Mouse (Mus musculus) CH12.LX (cell line): ENCODE data around the gene Rasl11b.

ENCODE experiments used
- BHLHE40 ChIP-seq: IDR thresholded peaks from 2 replicates; pipeline ENCODE4 v1.6.1; 2011; ENCODE audit warnings: mild to moderate bottlenecking, low read depth, low read length, improper control_type of control experiment
- CTCF ChIP-seq, 2 experiments: IDR thresholded peaks in 1 of 2; conservative IDR thresholded peaks in 1 of 2; 2 replicates each; pipeline ENCODE4 v1.5.1; 2011 to 2012; ENCODE audit warnings: low read depth in 2 of 2, low read length in 2 of 2, improper control_type of control experiment in 1 of 2, inconsistent platforms in 1 of 2, mild to moderate bottlenecking in 1 of 2, moderate library complexity in 1 of 2
- E2F4 ChIP-seq: IDR thresholded peaks from 2 replicates; pipeline ENCODE4 v1.6.1; 2011; ENCODE audit warnings: low read depth, low read length, improper control_type of control experiment; ENCODE audit not compliant: insufficient replicate concordance
- ETS1 ChIP-seq: conservative IDR thresholded peaks from 2 replicates; pipeline ENCODE4 v1.6.1; 2012; ENCODE audit warnings: low read depth, mild to moderate bottlenecking, inconsistent platforms, low read length, improper control_type of control experiment, moderate library complexity
- GABPA ChIP-seq: IDR thresholded peaks from 2 replicates; pipeline ENCODE4 v1.6.1; 2012; ENCODE audit warnings: low read depth, low read length, improper control_type of control experiment, inconsistent platforms; ENCODE audit not compliant: insufficient replicate concordance
- JUND ChIP-seq: conservative IDR thresholded peaks from 2 replicates; pipeline ENCODE4 v1.6.1; 2011; ENCODE audit warnings: low read depth, low read length, improper control_type of control experiment
- KAT2A ChIP-seq: IDR thresholded peaks from 2 replicates; pipeline ENCODE4 v1.6.1; 2012; ENCODE audit warnings: low read length, improper control_type of control experiment, inconsistent platforms; ENCODE audit not compliant: insufficient replicate concordance
- MAZ ChIP-seq: IDR thresholded peaks from 2 replicates; pipeline ENCODE4 v1.6.1; 2012; ENCODE audit warnings: low read depth, mild to moderate bottlenecking, inconsistent platforms, low read length, improper control_type of control experiment, moderate library complexity
- POLR2A ChIP-seq: IDR thresholded peaks from 2 replicates; pipeline ENCODE4 v1.6.1; 2011; ENCODE audit warnings: low read depth, mild to moderate bottlenecking, improper control_type of control experiment, low read length
- TBP ChIP-seq: conservative IDR thresholded peaks from 2 replicates; pipeline ENCODE4 v1.6.1; 2011; ENCODE audit warnings: low read depth, low read length, improper control_type of control experiment
- TCF12 ChIP-seq: IDR thresholded peaks from 2 replicates; pipeline ENCODE4 v1.6.1; 2014; ENCODE audit warnings: low read depth, mild to moderate bottlenecking, inconsistent platforms, low read length, improper control_type of control experiment
- USF1 ChIP-seq: IDR thresholded peaks from 2 replicates; pipeline ENCODE4 v1.6.1; 2014; ENCODE audit warnings: low read depth, mild to moderate bottlenecking, inconsistent platforms, low read length, improper control_type of control experiment
- ZMIZ1 ChIP-seq: IDR thresholded peaks from 2 replicates; pipeline ENCODE4 v1.6.1; 2012; ENCODE audit warnings: low read depth, mild to moderate bottlenecking, inconsistent platforms, low read length, improper control_type of control experiment

- no peak for TF ChIP-seq CTCF (conservative IDR thresholded peaks at IDR 0.05 in 1 of 2, IDR thresholded peaks at IDR 0.05 in 1 of 2; ENCODE audit: low read depth in 2 of 2, low read length in 2 of 2)
- no peak for TF ChIP-seq USF1
- TF ChIP-seq POLR2A, result no peak
- no peak for TF ChIP-seq MAZ
- no peak for TF ChIP-seq ZMIZ1
- TF ChIP-seq TBP, result no peak
- no peak for TF ChIP-seq GABPA
- no peak for TF ChIP-seq E2F4
- TF ChIP-seq KAT2A, result no peak
- TF ChIP-seq TCF12, result no peak
- TF ChIP-seq JUND, result no peak
- no peak for TF ChIP-seq ETS1
- no peak for TF ChIP-seq BHLHE40
Measured at GRCm38 (mm10) chr5:74175526-74176270, 19.4 kb upstream of the Rasl11b start.
